Mouse (Mus musculus) spleen, adult 2 months (tissue): ENCODE measurements around the gene Ap2a2. TPM values are rescaled to one million over a fixed set of nuclear protein-coding genes. Genes with fewer than 3 reads are reported as not detected.
"Not testable (repeated sequence)": the region's sequence is repeated elsewhere in the genome, so short reads cannot be mapped to it uniquely, and the experiment has no call there.

Experiments used
- DNase-seq, 2 experiments: peaks; one replicate each; pipeline versions ENCODE4 v3.0.0 to v3.0.0-alpha.2; 2012 to 2021; ENCODE audit warnings: low spot score in 2 of 2, low read depth in 1 of 2
- H3K27ac ChIP-seq: fragments of 200-500 bp; 2 replicates; pipeline ENCODE4 v1.5.1; 2012; ENCODE audit warnings: low read length, inconsistent platforms; ENCODE audit not compliant: insufficient read depth
- H3K27me3 ChIP-seq: fragments of 200-500 bp; 2 replicates; pipeline ENCODE4 v1.6.1; 2012; ENCODE audit warnings: mild to moderate bottlenecking, moderate library complexity, low read length, inconsistent platforms; ENCODE audit not compliant: control insufficient read depth, insufficient read depth
- H3K36me3 ChIP-seq: fragments of 200-500 bp; 2 replicates; pipeline ENCODE4 v1.6.1; 2012; ENCODE audit warnings: mild to moderate bottlenecking, low read length, inconsistent platforms; ENCODE audit not compliant: control insufficient read depth, insufficient read depth
- H3K4me1 ChIP-seq: fragments of 200-500 bp; 2 replicates; pipeline ENCODE4 v1.6.1; 2011; ENCODE audit warnings: inconsistent platforms; ENCODE audit not compliant: control insufficient read depth, insufficient read depth, insufficient read length
- H3K4me3 ChIP-seq: fragments of 200-500 bp; 2 replicates; pipeline ENCODE4 v1.5.1; 2011; ENCODE audit warnings: mild to moderate bottlenecking, inconsistent platforms; ENCODE audit not compliant: insufficient read depth, insufficient read length; ENCODE audit errors: extremely low read depth
- CTCF ChIP-seq: fragments of 200-500 bp; IDR thresholded peaks from 2 replicates; pipeline ENCODE4 v1.5.1; 2011; ENCODE audit warnings: mild to moderate bottlenecking, inconsistent platforms; ENCODE audit not compliant: insufficient read depth, insufficient read length, insufficient replicate concordance; ENCODE audit errors: extremely low read depth
- POLR2A ChIP-seq: fragments of 200-500 bp; IDR thresholded peaks from 2 replicates; pipeline ENCODE4 v1.6.1; 2011; ENCODE audit warnings: low read depth, low read length, inconsistent platforms
- WGBS: fragments of 180-500 bp; shearing (Covaris S2); methylation state at CpG from one replicate; pipeline ENCODE4 v1.1.7; 2018; 5-methylcytosine and 5-hydroxymethylcytosine counted together
- polyA plus RNA-seq: library from polyadenylated mRNA; depleted of rRNA; stranded (reverse); fragments of >200 nt; gene quantifications from 2 replicates; pipeline ENCODE4 v1.2.3, GENCODE M21; 2012

Gene Ap2a2
- polyA plus RNA-seq, 1 experiment = 26.3 TPM

DNA sequence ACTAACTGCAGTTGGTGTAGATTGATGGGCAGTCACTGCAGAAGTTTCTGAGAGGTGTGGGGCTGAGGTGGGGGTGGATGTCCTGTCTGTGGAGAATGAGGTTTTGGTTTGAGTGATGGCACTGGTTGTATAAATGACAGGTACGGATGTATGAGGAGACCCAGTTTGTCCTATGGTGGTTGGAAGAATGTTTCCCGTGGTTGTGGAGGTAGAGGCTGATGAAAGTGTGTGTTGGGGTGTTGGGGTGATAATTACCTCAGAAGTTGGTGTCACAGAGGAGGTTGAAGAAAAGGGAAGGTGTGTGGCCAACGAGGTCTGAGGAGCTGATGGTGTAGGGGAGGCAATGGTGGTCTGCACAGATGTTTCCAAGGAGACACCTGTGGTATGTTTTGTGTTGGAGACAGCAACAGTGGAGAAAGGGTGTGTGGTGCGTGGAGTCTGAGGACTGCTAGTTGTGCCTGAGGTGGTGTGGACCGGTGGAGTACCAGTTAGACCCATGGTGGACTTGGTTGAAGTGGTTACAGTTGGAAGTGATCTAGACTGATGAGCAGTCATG is 77.4 kb downstream of the Ap2a2 start:
- H3K4me3 ChIP-seq, H3K27ac ChIP-seq, H3K4me1 ChIP-seq, H3K27me3 ChIP-seq, H3K36me3 ChIP-seq, DNase-seq: not testable (repeated sequence)
- 78% methylated on average over 5 of the region's 5 CpGs for WGBS

DNA sequence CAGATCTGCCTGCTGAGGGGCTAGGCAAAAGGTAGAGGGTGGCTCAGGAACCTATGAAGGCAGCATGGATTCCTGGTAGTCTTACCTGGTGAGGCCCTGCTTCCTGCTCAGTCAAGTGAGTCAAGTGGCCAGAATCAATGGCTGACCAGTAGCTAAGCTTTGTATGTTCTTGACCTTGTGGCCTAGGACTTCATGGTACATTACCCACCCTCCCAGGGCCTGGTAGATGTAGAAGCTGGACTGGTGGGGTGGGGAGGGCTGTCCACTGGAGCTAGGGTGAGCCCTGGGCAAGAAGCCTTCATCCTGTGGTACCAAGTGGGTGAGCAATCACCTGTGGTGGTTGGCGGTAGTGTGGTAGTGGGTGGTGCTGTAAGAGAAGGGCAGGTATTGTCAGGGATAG is 80.4 kb downstream of the Ap2a2 start:
- DNase-seq = no peak
- Histone ChIP-seq H3K36me3 (no peaks in the 10 kb centered on the region), H3K4me3 (no peak overlapping the region), H3K4me1 (no peaks in the 10 kb centered on the region), H3K27me3 (no peaks in the 10 kb centered on the region), H3K27ac (no peak overlapping the region)
- 95% methylated on average over 1 of the region's 1 CpGs for WGBS
- TF ChIP-seq POLR2A (no peak), CTCF (no peak)

DNA sequence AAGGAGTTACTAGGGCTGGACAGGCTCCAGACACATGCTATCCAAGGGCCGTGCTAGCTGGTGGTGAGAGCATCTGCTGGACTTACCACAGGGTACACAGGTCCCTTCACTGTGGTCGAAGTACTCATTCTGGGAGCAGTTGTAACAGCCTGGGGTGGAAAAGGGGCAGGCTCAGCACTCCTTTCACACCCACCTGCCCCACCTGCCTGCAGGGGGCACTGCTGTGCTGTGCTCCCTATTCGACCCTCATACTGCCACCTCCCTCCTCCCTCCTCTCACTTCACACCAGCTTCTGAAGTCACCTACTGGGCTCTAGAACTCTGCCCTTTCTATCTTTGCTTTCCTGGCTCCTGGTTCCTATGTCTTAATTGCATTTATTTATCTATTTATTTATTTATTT is 81.2 kb downstream of the Ap2a2 start:
- Histone ChIP-seq H3K27me3 (no peaks in the 10 kb centered on the region), H3K27ac (no peak overlapping the region), H3K4me3 (no peak overlapping the region), H3K36me3 (no peaks in the 10 kb centered on the region), H3K4me1 (no peaks in the 10 kb centered on the region)
- 53% methylated on average over 3 of the region's 3 CpGs for WGBS
- no peak for DNase-seq
- TF ChIP-seq CTCF (peak; percentile 52; the same call in 1 of the 2 replicates), POLR2A (no peak)

DNA sequence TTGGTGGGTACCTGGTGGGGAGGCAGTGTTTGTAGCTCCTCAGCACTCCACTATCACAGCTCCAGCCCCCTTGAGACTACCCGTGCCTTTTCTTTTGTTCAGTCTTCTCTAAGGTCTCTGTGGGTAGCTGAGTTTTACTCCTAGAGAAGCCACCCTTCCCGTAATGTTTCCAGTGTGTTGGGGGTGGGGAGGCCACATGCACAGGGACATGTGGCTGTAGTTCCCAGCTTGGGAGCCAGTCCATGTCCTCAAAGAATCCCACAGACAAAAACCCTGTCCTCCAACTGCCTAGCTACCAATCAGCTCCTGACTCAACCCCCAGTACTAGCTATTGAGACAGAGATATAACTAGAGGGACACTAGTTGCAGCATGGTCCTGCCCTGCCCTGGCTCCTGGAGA is 85.1 kb downstream of the Ap2a2 start:
- no peaks in the 10 kb centered on the region for H3K27me3 ChIP-seq
- 54% methylated on average over 2 of the region's 2 CpGs for WGBS
- H3K27ac ChIP-seq = no peak overlapping the region
- no peaks in the 10 kb centered on the region for H3K36me3 ChIP-seq
- TF ChIP-seq CTCF (no peak), POLR2A (no peak)
- H3K4me1 ChIP-seq = no peaks in the 10 kb centered on the region
- no peak overlapping the region for H3K4me3 ChIP-seq
- no peak for DNase-seq

DNA sequence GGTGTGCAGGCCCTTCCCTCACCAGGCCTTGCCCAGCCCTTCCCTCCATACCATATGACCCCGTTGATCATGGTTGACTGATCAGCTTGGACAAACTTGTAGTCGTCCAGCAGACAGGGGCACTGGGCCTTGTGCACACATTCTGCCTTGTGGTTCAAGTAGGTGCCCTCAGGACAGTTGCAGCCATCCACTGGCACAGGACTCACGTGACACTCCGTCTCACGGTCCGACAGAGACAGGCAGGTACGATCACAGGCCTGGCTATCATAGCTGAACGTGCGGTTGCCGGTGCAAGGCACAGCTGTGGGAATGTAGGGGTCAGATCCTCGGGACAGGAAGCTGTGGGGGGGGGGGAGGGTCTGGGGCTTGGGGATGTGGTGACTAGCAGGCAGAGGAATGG is 85.8 kb downstream of the Ap2a2 start:
- no peaks in the 10 kb centered on the region for H3K27me3 ChIP-seq
- no peak for TF ChIP-seq CTCF
- no peak for TF ChIP-seq POLR2A
- H3K36me3 ChIP-seq = no peaks in the 10 kb centered on the region
- H3K4me1 ChIP-seq = no peaks in the 10 kb centered on the region
- 82% methylated on average over 11 of the region's 11 CpGs for WGBS
- no peak overlapping the region for H3K4me3 ChIP-seq
- no peak for DNase-seq
- no peak overlapping the region for H3K27ac ChIP-seq

DNA sequence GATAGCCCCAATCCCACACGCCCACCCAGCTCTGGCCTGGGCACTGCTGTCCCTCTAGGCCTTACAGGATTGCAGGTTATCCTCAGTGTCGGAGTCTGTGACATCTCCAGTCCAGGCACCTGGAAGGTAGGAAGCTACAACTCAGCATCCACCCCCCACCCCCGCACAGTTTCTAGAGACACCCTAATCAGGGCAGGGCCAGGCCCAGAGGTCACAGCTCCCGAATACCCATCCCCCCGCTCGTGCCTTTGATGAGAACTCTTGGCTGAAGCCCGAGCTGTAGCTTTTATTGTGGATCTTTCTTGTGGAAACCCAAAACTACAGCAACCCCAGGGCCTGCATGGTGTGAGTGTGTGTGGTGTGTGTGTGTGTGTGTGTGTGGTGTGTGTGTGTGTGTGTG is 90.2 kb downstream of the Ap2a2 start:
- H3K36me3 ChIP-seq = no peaks in the 10 kb centered on the region
- TF ChIP-seq POLR2A (no peak), CTCF (no peak)
- H3K27ac ChIP-seq = no peak overlapping the region
- no peak for DNase-seq
- H3K27me3 ChIP-seq = no peaks in the 10 kb centered on the region
- H3K4me3 ChIP-seq = no peak overlapping the region
- 84% methylated on average over 7 of the region's 7 CpGs for WGBS
- no peaks in the 10 kb centered on the region for H3K4me1 ChIP-seq

DNA sequence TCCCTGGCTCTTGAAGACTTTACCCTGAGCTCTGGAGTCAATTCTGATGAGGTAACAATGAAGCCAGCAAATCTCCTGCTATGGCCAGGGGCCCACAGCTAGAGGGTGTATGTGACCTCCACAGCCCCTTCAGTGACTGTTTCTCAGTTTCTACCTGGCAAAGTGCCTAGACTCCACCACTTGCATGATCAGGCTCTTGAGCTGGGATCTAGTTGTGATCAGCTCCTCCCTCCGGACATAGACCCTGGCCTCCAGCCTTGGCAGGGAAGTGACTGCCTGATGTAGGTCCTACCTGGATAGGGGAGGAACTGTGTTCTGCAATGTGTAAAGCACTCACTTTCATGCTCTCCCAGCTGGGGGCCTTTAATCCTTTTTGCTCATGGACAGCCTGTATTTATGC is 98.4 kb downstream of the Ap2a2 start:
- DNase-seq = no peak
- WGBS = 78% methylated on average over 1 of the region's 1 CpGs
- TF ChIP-seq POLR2A (no peak), CTCF (no peak)
- Histone ChIP-seq H3K4me1 (no peaks in the 10 kb centered on the region), H3K27me3 (no peaks in the 10 kb centered on the region), H3K27ac (no peak overlapping the region), H3K4me3 (no peak overlapping the region), H3K36me3 (no peaks in the 10 kb centered on the region)
